Mouse (Mus musculus) left cerebral cortex, postnatal 10 days (tissue): ENCODE results near the gene Prr7. TPM values are rescaled to one million over a fixed set of nuclear protein-coding genes. Genes with fewer than 3 reads are reported as not detected.
A peak's percentile ranks its signal among the peaks of the same experiment; 100 is the strongest.

Experiments
- DNase-seq, 2 experiments: peaks; one replicate each; pipeline ENCODE4 v3.0.0; 2021 to 2022; ENCODE audit warnings: low spot score in 2 of 2, mixed read lengths in 1 of 2; ENCODE audit errors: extremely low spot score in 1 of 2
- intact Hi-C: fragments of 180-260 bp; cut with DNase I; formaldehyde crosslinking; loops from one replicate; pipeline ENCODE4 v1.15.1; 2025
- total RNA-seq, 2 experiments: library from RNA; stranded (reverse); gene quantifications; 2 replicates each; pipeline ENCODE4 v1.2.3; 2021

The Prr7 gene
- total RNA-seq, 2 experiments from 2014 or later = 91.9 to 103 TPM

DNA sequence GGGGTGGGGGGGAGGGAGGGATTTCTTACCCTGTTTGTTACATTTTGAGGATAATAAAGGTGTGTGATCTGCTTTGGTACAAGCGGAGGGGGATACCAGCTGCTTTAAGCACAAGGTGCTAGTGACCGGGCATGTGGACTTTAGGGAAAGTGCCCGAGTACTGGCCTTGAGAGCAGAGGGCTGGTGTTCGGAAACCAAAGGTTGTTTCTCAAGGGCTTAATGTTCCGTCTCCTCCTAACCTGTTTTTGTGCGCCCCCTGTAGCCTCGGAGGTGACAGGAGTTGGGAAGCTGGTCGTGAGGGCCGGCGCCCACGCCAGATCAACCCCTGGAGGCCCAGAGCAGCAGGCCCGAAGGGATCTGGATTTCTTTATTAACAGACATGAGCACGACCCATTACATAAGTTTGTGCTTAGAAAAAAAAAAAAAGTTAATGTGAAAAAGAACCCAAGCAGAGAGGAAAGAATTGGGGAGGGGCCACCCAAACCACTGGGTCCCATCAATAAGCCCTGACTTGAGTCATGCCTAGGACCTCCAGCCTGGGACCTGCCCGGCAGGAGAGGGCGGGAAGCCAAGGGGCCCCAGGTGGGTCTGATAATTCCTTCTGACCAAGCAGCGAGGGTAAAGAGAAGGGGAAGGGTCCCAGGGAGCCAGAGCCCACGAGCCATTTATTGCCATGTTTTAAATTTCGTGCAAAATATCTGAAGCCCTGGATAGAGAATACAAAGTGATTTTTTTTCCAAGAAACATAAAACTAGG is 9.2 kb downstream of the Prr7 start:
- no peak for DNase-seq
- intact Hi-C loops = no loop called here

DNA sequence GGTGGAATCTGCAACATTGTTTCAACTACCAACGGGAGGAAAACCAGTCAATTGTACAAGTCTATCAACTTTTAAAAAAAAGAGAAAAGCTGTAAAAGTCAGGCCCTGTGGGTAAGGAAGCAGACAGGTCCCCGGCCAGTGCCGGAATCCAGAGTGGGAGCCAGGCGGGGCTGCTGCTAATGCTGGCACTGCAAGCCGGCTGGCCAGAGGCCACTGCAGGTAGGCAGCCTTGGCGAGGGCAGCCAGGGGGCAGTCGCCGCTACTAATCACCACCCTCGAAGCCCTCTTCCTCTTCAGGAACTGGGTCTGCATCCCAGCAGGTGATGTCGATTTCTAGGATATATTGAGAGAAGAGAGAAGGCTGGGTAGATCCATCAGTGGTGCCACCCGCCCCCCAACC is 9.9 kb downstream of the Prr7 start:
- intact Hi-C loops = no loop called here

DNA sequence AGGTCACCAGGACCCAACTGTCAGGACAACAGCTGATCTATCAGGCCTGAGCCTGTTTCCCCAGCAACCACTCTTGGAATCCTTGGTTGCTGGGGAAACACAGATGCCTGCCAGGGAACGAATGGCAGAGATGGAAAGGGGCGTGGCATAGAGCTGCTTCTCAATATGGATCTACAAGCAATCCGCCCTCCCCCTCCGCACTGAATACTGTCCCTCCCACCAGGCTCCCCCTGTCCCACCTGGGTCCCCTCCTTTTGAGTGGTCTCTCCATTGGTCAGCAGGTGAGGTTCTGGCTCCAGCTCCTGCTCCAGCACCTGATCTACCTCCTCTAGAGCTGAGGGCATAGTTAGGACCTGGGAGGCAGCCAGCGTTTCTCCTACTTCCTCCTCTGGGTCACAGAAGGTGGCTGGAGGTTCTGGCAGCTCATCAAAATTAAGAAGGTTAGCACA is 10.6 kb downstream of the Prr7 start:
- intact Hi-C loops = no loop called here
- peak; percentile 77 to 80 for DNase-seq

More for the DNA sequence above, 9.9 kb downstream of the Prr7 start:
- DNase-seq = no peak

DNA sequence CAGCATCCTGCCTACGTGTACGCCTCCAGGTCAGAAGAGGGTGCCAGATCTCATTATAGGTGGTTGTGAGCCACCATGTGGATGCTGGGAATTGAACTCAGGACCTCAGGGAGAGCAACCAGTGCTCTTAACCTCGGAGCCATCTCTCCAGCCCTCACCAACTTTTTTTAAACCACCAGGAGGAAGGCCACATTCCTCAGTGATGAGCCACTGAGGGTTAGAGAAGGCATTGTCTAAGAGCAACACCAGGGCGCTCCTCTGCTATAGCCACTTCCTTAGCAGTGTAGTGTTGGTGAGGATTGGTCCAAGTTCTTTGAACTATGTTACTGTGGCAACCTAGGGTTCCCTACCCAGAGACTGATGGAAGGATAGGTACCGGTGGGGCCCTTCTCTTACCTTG is 11.7 kb downstream of the Prr7 start:
- intact Hi-C loops = loop anchor here (2.0 kb wide), 1 partner anchor 41 kb away; no protein-coding TSS in a partner anchor

DNA sequence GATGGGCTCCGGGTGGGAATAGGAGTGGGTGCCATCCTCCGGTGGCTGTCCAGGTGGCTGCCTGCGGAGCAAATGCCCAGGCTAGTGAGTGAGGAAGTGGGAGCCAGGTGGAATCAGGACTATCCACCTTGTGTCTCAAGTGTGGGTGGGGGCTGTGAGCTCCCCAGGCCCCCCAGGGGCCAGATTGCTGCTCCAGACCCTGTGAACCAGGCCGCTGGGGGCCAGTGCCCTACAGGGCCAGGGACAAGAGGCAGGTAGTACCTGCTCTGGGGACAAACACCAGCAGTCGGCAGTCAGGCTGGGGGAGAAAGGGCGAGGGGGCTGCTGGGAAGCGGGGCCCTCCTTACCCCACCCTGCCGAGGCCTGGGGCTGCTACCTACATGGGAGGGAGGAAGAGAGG is 12.2 kb downstream of the Prr7 start:
- intact Hi-C loops = loop anchor here (2.0 kb wide), 1 partner anchor 41 kb away; no protein-coding TSS in a partner anchor
- DNase-seq = no peak

More for the DNA sequence above, 11.7 kb downstream of the Prr7 start:
- DNase-seq = no peak

DNA sequence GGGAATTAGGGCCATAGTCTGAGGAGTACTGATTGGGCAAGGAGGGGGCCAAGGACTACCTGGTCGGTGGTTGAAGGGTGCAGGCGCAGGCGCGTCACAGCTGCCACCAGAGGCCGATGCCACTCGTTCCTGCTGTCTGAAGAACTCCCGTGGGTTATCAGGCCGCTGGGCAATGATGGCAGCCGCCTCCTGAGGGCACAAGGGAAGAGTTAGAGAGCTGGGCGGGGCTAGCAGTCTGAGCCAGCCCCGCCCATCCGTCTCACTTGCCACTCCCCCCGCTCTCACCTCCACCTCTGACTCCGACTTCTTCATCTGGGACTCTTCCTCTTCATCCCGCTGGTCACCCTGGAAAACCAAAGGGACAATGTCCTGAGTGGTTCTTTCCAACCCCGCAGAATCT is 13.4 kb downstream of the Prr7 start:
- DNase-seq = no peak

DNA sequence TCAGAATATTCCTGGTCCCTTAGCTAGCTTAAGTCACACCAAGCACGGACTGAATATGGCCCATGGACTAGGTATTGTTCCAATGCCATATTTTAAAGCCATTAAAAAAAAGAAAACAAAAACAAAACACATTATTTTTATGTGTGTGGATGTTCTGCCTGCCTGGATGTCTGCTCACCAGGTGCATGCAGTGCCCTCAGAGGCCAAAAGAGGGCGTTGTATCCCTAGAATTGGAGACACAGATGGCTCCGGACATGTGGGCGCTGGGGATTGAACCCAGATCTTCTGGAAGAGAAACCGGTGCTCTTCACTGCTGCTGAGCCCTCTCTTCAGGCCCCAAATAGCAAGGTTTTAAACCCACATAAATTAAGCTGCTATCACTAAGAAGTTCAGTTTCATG is 14.0 kb downstream of the Prr7 start:
- intact Hi-C loops = no loop called here
- peak in 1 of 2 experiments; percentile 63 for DNase-seq

More for the DNA sequence above, 13.4 kb downstream of the Prr7 start:
- intact Hi-C loops = loop anchor here (2.0 kb wide), 1 partner anchor 39 kb away; no protein-coding TSS in a partner anchor

DNA sequence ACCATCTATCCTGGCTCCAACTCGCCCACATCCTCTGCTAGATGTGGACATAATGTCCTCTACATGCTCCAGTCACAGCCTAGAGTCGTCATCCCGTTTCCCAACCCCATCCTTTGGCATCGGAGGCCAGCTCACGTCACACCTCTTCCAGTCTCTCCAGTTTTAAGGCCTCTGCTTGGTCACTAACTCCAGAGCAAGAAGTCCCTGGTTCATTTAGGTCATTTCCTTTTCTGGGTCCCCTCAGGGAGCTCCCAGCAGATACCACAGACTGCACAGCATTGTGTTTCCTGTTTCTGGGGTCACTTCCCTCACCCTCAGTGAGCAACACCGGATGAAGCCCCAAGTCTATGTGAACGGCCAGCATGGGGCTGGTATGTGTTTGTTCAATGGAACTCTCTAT is 14.9 kb downstream of the Prr7 start:
- DNase-seq = no peak
- intact Hi-C loops = no loop called here

DNA sequence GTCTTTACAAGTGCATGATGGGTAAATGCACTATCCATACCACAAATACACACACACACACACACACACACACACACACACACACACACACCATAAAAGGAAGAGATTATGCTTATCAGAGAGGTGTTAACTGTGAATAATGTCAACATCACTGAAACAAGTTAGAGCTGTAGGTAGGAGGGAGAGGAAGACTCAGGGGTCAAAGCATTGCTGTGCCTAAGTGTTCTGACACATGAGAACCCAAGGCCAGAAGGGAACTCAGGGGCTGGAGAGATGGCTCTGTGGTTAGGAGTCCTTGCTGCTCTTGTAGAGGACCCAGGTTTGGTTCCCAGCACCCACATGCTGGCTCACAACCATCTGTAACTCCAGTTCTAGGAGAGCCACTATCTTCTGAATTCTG is 15.9 kb downstream of the Prr7 start:
- intact Hi-C loops = no loop called here
- DNase-seq = no peak

DNA sequence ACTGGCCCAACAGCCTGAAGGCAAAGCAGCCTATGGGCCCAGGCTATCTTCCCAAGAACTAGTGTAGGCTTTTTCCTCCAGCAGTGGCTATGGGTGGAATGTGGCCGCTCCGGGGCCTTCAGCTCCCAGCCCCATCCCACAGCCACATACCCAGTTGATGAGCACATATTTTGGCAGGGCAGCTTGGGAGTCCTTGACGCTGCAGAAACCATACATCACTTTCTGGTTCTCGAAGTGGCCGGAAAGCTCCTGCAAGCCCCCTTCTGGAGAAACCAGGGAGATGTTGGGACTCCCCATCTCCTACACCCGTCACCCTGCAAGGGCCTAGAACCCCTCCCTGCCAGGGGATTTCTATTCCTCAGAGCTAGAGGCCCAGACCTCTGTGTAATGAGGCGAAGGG is 18.5 kb downstream of the Prr7 start:
- no peak for DNase-seq
- intact Hi-C loops = no loop called here

DNA sequence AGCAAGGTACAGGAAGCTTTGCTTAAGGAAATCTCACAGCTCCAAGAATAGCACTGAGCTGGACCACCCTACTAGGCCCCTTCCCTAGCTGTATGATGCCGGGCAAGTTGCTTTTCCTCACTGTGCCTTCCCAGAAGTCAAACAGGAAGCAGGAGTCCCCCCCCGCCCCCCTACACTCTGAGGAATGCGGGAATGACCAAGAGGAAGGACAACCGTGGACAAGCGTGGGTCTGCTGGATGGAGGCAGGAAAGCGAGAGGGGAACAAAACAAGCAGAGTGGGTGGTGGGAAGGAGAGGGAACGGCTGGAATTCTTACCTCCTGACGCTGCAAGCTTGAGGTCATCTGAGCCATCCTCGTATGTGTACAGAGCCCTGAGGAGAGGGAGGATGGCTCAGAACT is 19.0 kb downstream of the Prr7 start:
- intact Hi-C loops = no loop called here
- DNase-seq = no peak

DNA sequence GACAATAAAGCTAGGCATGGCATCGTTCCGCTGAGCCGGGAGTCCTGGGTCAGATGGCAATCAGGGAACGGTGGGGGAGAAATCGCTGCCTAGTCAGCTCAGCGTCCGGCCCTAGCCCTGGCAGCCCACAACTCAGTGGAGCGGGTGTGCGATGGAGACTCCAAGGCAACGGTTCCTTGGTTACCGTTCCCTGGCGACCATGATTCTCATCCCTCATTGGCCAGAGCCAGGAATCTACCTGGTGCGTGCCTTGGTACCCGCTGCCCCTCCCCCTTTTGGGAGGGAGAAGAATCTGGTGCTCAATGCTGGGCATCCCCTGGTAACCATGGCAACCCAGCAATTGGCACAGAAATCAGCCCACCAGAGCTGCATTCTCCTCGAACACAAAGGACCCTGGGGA is 19.5 kb downstream of the Prr7 start:
- peak; percentile 91 to 96 for DNase-seq
- intact Hi-C loops = no loop called here

DNA sequence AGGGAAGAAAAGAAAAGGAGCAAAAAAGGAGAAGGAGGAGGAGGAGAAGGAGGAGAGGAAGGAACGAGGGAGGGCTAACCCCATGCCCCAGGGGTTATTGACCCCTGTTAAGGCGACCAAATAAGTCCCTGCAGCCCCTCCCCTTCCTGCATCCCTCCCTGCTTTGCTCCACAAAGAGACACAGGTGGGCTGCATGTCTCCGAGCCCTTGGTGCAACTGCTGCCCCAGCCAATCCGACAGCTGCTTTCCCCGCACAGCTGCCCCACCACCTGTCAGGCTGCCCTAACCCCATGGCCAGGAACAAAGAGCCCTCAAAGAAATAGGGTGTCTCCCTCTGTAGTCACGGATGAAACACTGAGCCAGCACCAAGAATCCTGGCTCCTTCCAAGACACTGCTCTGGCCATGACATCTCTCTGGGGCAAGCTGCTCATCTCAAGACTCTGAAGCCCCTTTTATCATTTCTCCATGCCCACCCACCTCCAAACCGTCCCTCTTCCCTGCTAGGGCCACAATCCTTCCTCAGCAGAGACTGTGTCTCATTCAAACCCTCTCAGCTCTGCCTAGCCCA is 20.5 kb downstream of the Prr7 start:
- intact Hi-C loops = no loop called here
- no peak for DNase-seq

DNA sequence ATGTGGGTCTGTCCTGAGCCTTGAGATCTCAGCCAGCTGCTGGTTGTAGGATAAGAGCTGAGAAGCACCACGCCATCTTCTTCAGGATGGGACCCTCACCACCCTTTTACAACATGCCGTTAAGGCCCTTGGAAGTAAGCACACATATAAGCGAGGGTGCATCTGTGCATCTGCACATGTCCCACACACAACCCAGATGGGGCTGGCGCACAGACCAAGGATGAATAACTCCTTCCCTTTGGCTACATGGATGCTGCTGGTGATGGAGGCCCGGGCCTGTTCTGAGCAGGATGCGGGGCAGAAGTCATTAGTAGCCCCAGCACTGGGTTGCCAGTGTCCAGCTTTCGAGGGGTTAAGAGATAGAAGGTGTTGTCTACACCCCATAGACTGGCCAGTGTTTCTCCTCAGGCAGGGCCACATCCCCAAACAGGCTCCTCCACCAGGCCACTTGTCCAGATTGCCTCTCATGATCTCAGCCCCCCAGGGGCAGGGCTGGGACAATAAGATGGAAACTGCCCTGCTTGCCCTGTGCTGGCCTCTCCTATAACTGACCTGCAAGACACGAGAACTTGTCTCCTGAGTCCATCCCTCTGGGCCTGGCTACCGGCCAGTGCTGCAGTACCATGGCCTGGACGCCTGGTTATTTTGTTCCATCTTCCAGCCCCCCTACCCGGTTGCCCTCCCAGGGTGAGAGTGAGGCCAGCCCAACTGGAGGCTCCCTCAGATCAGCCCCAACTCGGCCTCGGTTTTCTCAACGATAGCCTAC is 22.1 kb downstream of the Prr7 start:
- intact Hi-C loops = no loop called here
- DNase-seq = peak in 1 of 2 experiments; percentile 75

DNA sequence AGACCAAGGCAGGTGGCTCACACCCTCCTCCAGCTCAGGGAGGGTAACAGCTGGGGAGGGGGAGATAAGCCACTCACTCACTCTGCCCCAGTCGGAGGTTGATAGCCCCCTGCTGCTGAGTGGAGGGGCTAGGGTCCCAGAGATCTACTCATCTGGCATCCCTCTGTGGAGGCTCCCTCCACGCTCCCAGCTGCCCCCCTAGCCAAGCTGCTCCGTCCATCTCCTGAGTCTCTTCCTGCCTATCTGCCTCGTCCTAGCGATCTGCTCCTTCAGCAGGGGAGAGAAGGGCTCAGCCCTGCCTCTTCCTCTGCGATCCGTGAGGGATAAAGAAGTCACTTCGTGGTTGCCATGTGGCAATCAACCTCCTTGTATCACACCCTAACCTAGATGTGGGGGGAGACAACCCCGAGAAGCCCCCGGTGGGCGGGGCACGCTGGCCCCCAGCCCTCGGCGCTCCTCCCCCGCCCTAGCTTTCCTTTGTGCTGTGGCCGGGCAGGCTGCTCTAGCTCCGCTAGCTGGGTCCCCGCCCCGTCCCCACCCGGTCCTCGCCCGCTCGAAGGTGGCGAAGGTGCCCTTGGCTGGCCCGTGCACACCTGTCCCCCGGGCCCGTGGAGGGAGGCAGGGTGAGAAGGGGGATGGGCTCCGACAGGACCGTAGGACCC is 23.0 kb downstream of the Prr7 start:
- intact Hi-C loops = no loop called here
- DNase-seq = peak in 1 of 2 experiments; percentile 72

DNA sequence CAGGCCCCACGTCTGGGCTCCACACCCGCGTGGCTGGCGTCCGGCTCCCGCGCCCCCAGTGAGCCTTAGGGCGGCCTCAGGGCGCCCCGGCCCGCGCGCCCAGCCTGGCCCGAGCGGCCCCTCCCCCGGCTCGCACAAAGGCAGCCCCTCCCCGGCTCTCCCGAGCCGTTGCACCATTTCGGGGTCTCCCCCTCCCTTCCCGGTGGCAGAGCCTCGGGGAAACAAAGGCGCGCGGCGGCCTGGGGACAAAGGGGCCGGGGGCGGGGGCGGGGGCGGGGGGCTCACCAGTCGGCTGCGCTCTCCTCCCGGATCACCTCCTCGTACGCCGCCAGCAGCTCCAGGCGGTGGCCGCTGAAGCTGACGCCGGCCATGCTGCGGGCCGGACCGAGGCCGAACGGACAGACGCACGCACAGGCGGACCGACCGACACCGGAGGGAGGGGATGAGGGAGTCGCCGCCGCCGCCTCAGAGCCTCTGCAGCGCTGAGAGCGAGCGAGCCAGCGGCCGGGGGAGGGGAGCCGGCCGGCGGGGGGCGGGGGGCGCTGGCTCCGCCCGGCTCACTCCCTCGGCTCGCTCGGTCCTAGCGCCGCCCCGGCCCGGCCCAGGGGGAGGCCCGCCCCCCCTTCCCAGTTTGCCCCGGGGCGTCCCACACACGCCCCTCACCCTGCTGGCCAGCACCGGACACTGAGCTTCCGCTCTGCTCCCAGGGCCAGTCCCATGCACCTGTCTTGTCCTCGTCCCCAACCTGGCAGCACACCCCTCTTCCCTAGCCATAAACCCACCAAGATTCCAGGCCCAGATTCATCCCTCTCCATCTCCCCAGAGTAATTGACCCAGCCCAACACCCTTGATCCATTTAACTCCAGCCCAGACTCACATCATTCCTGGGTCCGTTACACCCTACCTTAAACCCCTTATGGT is 23.8 kb downstream of the Prr7 start, which contains the start of gene Dbn1:
Gene Dbn1, minus strand, starts transcription at position 534 of the 921 bp plus-strand sequence.
- DNase-seq = peak in 1 of 2 experiments; percentile 81
- intact Hi-C loops = no loop called here

DNA sequence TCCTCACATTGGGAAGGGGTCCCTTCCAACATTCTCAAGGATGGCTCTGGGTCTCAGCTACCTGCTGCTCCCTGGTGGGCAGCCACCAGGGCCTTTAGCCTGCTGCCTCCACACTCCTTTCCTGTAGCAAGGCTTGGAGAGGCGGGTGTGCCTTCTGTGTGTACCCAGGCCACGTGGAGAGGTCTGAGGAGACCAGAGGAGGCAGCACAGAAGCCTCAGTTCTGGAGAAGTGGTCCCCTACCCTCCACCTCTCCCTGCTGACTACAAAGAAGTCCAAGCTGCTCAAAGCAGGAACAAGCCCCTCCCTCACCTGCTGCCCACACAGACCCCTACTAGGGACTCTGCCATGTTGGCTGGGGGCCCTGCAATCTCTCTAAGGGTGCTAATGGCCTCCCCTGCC is 30.2 kb downstream of the Prr7 start:
- intact Hi-C loops = no loop called here
- no peak for DNase-seq
